In genomic region chr2:32549764-32550163, GRCm38 (mm10) we compare ENCODE assay signal across 8 mouse cellular contexts. TPM values are rescaled to one million over a fixed set of nuclear protein-coding genes. Genes with fewer than 3 reads are reported as not detected.
A peak's percentile ranks its signal among the peaks of the same experiment; 100 is the strongest.
DNase-seq lines count a peak whose midpoint lies in the region; ATAC-seq and TF ChIP-seq lines count a peak whose summit lies in the region.

No protein-coding gene starts in this region.

- no peak overlapping the region for H3K4me3 ChIP-seq in limb, embryonic 14.5 days (replicated peaks; ENCODE audit: low read length)
- H3K4me3 ChIP-seq in hindbrain, embryonic 13.5 days, result no peak overlapping the region
- no peak overlapping the region for H3K4me3 ChIP-seq in hindbrain, embryonic 12.5 days

- peak; percentile 35 to 54 for DNase-seq in cerebellum, postnatal 10 days
- DNase-seq in cerebellum, postnatal 25 days, result no peak
- peak; percentile 98 for DNase-seq in NIH3T3 (ENCODE audit: low read depth)
- peak; percentile 86 to 90 for DNase-seq in gastrocnemius, postnatal 36 days
- DNase-seq in limb, embryonic 14.5 days (ENCODE audit: low spot score), result peak; percentile 76
- no peak for DNase-seq in left cerebral cortex, adult 9 months (ENCODE audit: low spot score in 2 of 2)

- ATAC-seq in limb, embryonic 14.5 days (ENCODE audit: low FRiP score, low read depth), result peak; percentile 78
- no peak for ATAC-seq in hindbrain, embryonic 13.5 days (ENCODE audit: low FRiP score)
- ATAC-seq in hindbrain, embryonic 12.5 days (ENCODE audit: low FRiP score), result no peak

- intact Hi-C loops in gastrocnemius, postnatal 36 days (cut with DNase I), result no loop called here

- 0 out of 2 replicates have a peak overlapping the region, but pooled peaks have one; percentile 0 for H3K4me2 ChIP-seq in limb, embryonic 14.5 days (replicated peaks; ENCODE audit: low read depth, low read length, severe bottlenecking)
- no peak overlapping the region for H3K4me2 ChIP-seq in hindbrain, embryonic 13.5 days
- H3K4me2 ChIP-seq in hindbrain, embryonic 12.5 days (replicated peaks), result no peak overlapping the region

- peaks cover 19% of the 10 kb centered on the region for H3K4me1 ChIP-seq in limb, embryonic 14.5 days (ENCODE audit: control insufficient read depth, insufficient read depth, low read length)
- H3K4me1 ChIP-seq in hindbrain, embryonic 13.5 days (replicated peaks), result peaks cover 18% of the 10 kb centered on the region; the same call in 1 of the 2 replicates
- H3K4me1 ChIP-seq in hindbrain, embryonic 12.5 days, result peaks cover 25% of the 10 kb centered on the region

- H3K36me3 ChIP-seq in limb, embryonic 14.5 days (ENCODE audit: control insufficient read depth, insufficient read depth, low read length), result no peaks in the 10 kb centered on the region; the same call in 1 of the 2 replicates
- peaks cover 6% of the 10 kb centered on the region; the same call in 1 of the 2 replicates for H3K36me3 ChIP-seq in hindbrain, embryonic 13.5 days
- no peaks in the 10 kb centered on the region for H3K36me3 ChIP-seq in hindbrain, embryonic 12.5 days

- H3K27ac ChIP-seq in limb, embryonic 14.5 days (replicated peaks; ENCODE audit: low read depth, low read length), result peak overlapping the region; percentile 67
- H3K27ac ChIP-seq in hindbrain, embryonic 13.5 days, result no peak overlapping the region
- H3K27ac ChIP-seq in hindbrain, embryonic 12.5 days, result no peak overlapping the region

- 23% methylated on average over 6 of the region's 6 CpGs for WGBS in limb, embryonic 14.5 days
- 79% methylated on average over 6 of the region's 6 CpGs for WGBS in hindbrain, embryonic 13.5 days
- 76% methylated on average over 6 of the region's 6 CpGs for WGBS in hindbrain, embryonic 12.5 days

- no peaks in the 10 kb centered on the region for H3K27me3 ChIP-seq in limb, embryonic 14.5 days (ENCODE audit: control insufficient read depth, insufficient read depth, low read length)
- no peaks in the 10 kb centered on the region for H3K27me3 ChIP-seq in hindbrain, embryonic 13.5 days
- no peaks in the 10 kb centered on the region for H3K27me3 ChIP-seq in hindbrain, embryonic 12.5 days

- H3K9me3 ChIP-seq in limb, embryonic 14.5 days (ENCODE audit: control insufficient read depth, low read length), result no peaks in the 10 kb centered on the region
- no peaks in the 10 kb centered on the region for H3K9me3 ChIP-seq in hindbrain, embryonic 13.5 days
- H3K9me3 ChIP-seq in hindbrain, embryonic 12.5 days (replicated peaks), result no peaks in the 10 kb centered on the region

- no peak for TF ChIP-seq POLR2A in limb, embryonic 14.5 days (IDR thresholded peaks at IDR 0.05; ENCODE audit: borderline replicate concordance, extremely low read depth, insufficient read depth, insufficient read length)

- peak overlapping the region; percentile 45 for H3K9ac ChIP-seq in limb, embryonic 14.5 days (ENCODE audit: low read depth, low read length, severe bottlenecking)
- no peak overlapping the region for H3K9ac ChIP-seq in hindbrain, embryonic 13.5 days
- no peak overlapping the region for H3K9ac ChIP-seq in hindbrain, embryonic 12.5 days

RNA-seq across cellular contexts. Expression of gene Fam102a, which starts 14.6 kb away (rescaled TPM):
- 1 to 10 TPM; 2.6 to 2.7 TPM for total RNA-seq in gastrocnemius, postnatal 36 days (2021)
- polyA plus RNA-seq in limb, embryonic 14.5 days (2012; rRNA removed), result 15.3 and 22.8 TPM in 2 replicates
- 17.2 TPM in 2 replicates for polyA plus RNA-seq in limb, embryonic 14.5 days (2014; fragmentation: Nextera tagmentation; extraction: Ambion mirVana)
- polyA plus RNA-seq in hindbrain, embryonic 13.5 days (2015; fragmentation: Nextera tagmentation; extraction: Ambion mirVana), result 7.0 and 7.1 TPM in 2 replicates
- polyA plus RNA-seq in hindbrain, embryonic 12.5 days (2016; fragmentation: Nextera tagmentation; extraction: Ambion mirVana), result 12.6 and 15.5 TPM in 2 replicates

RNA-seq across cellular contexts. Expression of gene Dpm2, which starts 20.9 kb away (rescaled TPM):
- total RNA-seq in gastrocnemius, postnatal 36 days (2021), result 10 to 100 TPM; 10.3 to 11.0 TPM
- 146 and 178 TPM in 2 replicates for polyA plus RNA-seq in limb, embryonic 14.5 days (2012; rRNA removed)
- 122 TPM in 2 replicates for polyA plus RNA-seq in limb, embryonic 14.5 days (2014; fragmentation: Nextera tagmentation; extraction: Ambion mirVana)
- 142 and 145 TPM in 2 replicates for polyA plus RNA-seq in hindbrain, embryonic 13.5 days (2015; fragmentation: Nextera tagmentation; extraction: Ambion mirVana)
- 110 and 117 TPM in 2 replicates for polyA plus RNA-seq in hindbrain, embryonic 12.5 days (2016; fragmentation: Nextera tagmentation; extraction: Ambion mirVana)

RNA-seq across cellular contexts. Expression of gene Pip5kl1, which starts 24.8 kb away (rescaled TPM):
- not detected for total RNA-seq in gastrocnemius, postnatal 36 days (2021)
- 1.9 and 3.1 TPM in 2 replicates for polyA plus RNA-seq in limb, embryonic 14.5 days (2012; rRNA removed)
- 0.43 and 1.3 TPM in 2 replicates for polyA plus RNA-seq in limb, embryonic 14.5 days (2014; fragmentation: Nextera tagmentation; extraction: Ambion mirVana)
- polyA plus RNA-seq in hindbrain, embryonic 13.5 days (2015; fragmentation: Nextera tagmentation; extraction: Ambion mirVana), result 9.0 and 9.6 TPM in 2 replicates
- 4.2 and 5.0 TPM in 2 replicates for polyA plus RNA-seq in hindbrain, embryonic 12.5 days (2016; fragmentation: Nextera tagmentation; extraction: Ambion mirVana)

RNA-seq across cellular contexts. Expression of gene 9430097D07Rik, which starts 25.7 kb away (rescaled TPM):
- total RNA-seq in gastrocnemius, postnatal 36 days (2021), result not detected
- 0.09 TPM in 1 of 2 replicates, not detected in the other for polyA plus RNA-seq in limb, embryonic 14.5 days (2012; rRNA removed)
- 0.17 TPM in 1 of 2 replicates, not detected in the other for polyA plus RNA-seq in limb, embryonic 14.5 days (2014; fragmentation: Nextera tagmentation; extraction: Ambion mirVana)
- polyA plus RNA-seq in hindbrain, embryonic 13.5 days (2015; fragmentation: Nextera tagmentation; extraction: Ambion mirVana), result 0.53 and 0.56 TPM in 2 replicates
- 0.31 and 0.56 TPM in 2 replicates for polyA plus RNA-seq in hindbrain, embryonic 12.5 days (2016; fragmentation: Nextera tagmentation; extraction: Ambion mirVana)

RNA-seq across cellular contexts. Expression of gene St6galnac4, which starts 37.1 kb away (rescaled TPM):
- total RNA-seq in gastrocnemius, postnatal 36 days (2021), result 10 to 100 TPM; 14.1 to 21.7 TPM
- 31.8 and 44.9 TPM in 2 replicates for polyA plus RNA-seq in limb, embryonic 14.5 days (2012; rRNA removed)
- polyA plus RNA-seq in limb, embryonic 14.5 days (2014; fragmentation: Nextera tagmentation; extraction: Ambion mirVana), result 33.3 and 33.9 TPM in 2 replicates
- 22.8 and 23.4 TPM in 2 replicates for polyA plus RNA-seq in hindbrain, embryonic 13.5 days (2015; fragmentation: Nextera tagmentation; extraction: Ambion mirVana)
- polyA plus RNA-seq in hindbrain, embryonic 12.5 days (2016; fragmentation: Nextera tagmentation; extraction: Ambion mirVana), result 21.5 and 22.9 TPM in 2 replicates

Comparison
In these comparisons a context has a peak if more than half of its experiments do, and no peak if none do; other contexts are left out.
1. DNase-seq: peak in cerebellum, postnatal 10 days (2 of 2), NIH3T3 (single experiment), gastrocnemius, postnatal 36 days (2 of 2) and limb, embryonic 14.5 days (single experiment); none in cerebellum, postnatal 25 days (0 of 2) and left cerebral cortex, adult 9 months (0 of 2).